Mouse (Mus musculus): ENCODE results near the gene Eftud2.

- TF ChIP-seq CTCF (conservative IDR thresholded peaks at IDR 0.05; ENCODE audit: insufficient read depth, insufficient read length, low read depth, low read length): no peak
- TF ChIP-seq POLR2A (IDR thresholded peaks at IDR 0.05; ENCODE audit: low read depth, low read length): no peak
These were observed 86.6 kb downstream of the Eftud2 start for GRCm38 (mm10) chr11:102794157-102794556.
